Mouse (Mus musculus): ENCODE results near the gene Copz1.

- TF ChIP-seq CTCF (IDR thresholded peaks at IDR 0.05; ENCODE audit: insufficient read depth, low read length) (no peak), POLR2A (IDR thresholded peaks at IDR 0.05; ENCODE audit: borderline replicate concordance, extremely low read depth, low read depth, low read length) (no peak)
Observed at GRCm38 (mm10) chr15:103299644-103300043, 27.1 kb downstream of the Copz1 start.
